Mouse (Mus musculus): ENCODE measurements around the gene Tnrc6a.

The Tnrc6a gene

DNA sequence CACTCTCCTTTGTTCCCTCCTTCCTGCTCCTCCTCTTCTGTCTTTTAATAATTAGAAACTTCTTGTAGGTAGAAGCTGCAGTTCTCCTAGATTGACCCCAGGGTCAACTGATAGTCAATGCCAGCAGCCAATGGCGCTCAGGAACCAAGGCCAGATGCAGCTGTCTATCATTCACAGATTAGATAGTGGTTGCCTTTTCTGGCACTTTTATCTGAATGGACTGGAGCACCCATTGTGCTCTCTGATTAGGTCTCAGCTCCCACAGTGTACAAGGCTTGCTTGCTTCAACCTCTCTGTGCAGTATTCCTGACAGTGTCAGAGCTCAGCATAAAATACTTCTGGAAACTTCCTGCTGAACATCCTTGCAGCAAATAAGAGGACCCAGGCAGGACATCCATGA is 121.1 kb downstream of the Tnrc6a start:
- no peak for DNase-seq

All from lung, postnatal 36 days (tissue).